Mouse (Mus musculus) liver (tissue): ENCODE measurements around the gene Ttc9b.
A peak's percentile ranks its signal among the peaks of the same experiment; 100 is the strongest.
"Not testable (repeated sequence)": the region's sequence is repeated elsewhere in the genome, so short reads cannot be mapped to it uniquely, and the experiment has no call there.

Experiments
- DNase-seq: peaks from one replicate; pipeline ENCODE4 v3.0.0-alpha.2; 2020; ENCODE audit warnings: mixed read lengths

Gene Ttc9b

DNA sequence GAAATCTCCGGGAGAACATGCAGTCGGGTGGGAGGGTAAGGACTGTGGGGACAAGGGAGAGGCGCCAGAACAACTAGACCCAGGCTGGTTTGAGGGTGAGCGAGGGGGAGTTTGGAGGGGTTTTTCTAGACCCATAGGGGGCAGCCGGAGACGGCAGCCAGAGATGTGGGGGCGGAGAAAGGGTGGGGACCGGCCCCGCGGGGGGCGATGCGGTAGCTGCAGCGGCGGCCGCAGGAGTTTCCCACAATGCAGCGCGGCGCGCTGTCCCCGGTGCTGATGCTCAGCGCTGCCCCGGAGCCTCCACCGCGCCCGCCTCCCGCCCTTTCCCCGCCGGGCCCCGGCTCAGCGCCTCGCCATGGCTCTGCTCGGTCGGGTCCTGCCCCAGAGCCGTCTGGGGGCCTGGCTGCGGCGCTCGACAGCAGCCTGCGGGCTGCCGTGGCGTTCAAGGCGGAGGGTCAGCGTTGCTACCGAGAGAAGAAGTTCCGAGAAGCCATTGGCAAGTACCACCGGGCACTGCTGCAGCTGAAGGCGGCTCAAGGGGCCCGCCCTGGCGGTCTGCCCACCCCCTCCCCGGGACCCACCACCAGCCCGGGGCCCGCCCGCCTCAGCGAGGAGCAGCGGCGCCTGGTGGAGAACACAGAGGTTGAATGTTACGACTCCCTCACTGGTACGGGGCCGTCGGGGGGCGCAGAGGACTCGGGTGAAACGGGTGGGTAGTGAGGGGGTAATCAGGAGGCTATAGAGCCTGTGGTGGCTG lies at the start of gene Ttc9b:
TSS of gene Ttc9b (plus strand) at position 235 of the 757 bp plus-strand sequence.
- peak; percentile 38 for DNase-seq

DNA sequence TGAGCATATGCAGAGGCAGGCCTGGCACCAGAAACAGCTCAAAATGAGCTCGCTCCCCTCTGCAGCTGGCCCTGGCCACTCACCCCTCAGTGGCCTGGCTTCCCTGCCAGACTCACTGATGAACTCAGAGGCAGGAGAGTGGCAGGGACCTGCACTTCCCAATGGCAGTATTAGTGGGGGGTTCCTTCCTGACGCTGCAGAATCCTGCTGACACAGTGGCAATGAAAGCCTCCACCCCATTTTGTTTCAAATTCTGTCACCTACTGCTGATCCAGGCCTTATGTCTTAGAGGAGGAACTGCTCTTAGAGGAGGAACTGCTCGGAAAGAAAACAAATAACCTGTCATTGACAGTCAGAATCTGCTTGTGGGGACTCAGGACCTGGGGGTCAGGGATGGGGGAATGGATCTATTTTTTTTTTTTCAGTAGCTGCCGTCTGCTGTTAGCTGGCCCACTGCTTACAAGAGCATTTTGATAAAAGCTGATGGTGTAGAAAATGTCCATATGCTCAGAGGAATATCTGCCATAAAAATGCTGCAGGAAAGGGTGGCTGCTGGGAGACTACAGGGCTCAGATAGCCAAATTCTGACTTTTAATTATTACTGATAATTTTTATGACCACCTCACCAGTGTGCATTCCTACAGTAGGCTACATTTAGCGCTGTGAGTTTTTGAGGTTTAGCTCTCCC lies 48.9 kb upstream of the Ttc9b start:
- no peak for DNase-seq

DNA sequence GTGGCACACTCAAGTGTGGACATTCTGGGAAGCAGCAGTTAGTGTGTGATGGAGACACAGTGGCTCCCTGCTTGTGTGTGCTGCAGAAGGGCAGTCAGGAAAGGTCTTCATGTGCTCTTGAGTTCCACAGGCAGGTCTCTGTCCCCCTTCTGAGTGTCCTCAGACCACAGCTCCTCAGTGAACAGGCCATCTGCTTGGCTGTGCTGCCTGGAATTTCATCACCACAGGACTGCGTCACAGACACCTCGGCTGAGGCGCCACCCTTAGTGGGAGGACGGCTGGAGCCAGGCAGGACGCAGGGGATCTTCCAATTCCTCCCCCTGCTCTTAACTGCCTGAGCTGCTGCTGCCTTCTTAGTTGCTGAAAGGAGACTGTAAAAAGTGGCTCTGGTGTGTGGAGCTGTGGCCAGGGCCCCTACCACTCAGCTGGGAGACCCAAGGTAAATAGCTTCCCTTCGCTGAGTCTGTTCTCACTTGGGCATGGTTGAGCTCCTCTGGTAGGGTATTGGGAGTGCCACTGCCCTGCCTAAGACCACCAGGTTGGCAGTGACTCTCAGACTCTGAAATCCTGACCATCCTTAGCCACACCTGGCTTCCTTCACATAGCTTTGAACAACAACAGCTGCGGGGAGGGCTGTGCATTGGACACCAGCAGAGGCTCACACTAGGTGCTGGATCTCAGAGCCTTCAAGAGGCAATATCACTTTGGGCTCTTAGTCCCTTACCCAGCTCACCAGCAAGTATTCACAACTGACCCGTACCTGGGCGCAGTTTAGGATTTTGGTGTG lies 48.0 kb upstream of the Ttc9b start:
- DNase-seq: peak; percentile 18

DNA sequence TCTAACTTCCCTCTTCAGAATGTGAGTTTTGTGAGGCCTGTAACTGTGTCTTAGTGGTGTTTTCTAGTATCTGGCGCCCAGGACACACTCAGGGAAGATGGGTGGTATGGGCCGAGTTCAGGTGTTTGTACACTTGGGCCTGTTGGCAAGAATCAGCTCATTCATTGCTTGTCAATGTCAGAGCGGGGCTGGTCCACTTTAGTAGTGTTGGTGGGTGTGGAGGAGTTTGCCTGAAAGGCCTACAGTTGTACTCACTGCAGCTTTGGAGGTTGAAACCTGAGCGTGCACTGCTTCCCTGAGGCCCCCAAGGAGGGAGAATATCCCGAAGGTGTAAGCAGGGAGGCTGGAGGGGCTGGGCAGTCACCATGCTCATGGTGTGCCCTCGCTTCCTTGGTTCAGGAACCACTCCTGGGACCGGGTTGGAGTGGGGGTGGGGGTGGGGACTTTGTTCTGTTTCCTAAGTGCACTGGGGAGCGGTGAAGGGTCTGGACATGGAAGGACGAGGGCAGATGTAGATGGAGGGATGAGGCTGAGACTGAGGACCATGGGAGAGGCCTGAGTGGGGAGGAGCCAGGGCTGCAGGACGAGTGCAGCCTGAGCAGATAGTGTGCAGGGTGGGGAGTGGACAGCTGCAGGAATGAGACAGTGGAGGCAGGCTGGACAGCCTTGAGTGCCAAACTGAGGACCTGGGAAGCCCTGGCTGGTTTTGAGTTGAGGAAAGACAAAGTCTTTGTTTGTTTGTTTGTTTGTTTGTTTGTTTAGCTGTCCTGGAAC lies 47.0 kb upstream of the Ttc9b start:
- DNase-seq: no peak

GRCm38 (mm10) chr7:27607580-27607979 lies 46.1 kb upstream of the Ttc9b start:
- DNase-seq: no peak

- no peak for DNase-seq
These were observed 45.6 kb upstream of the Ttc9b start for GRCm38 (mm10) chr7:27608130-27608529.

DNA sequence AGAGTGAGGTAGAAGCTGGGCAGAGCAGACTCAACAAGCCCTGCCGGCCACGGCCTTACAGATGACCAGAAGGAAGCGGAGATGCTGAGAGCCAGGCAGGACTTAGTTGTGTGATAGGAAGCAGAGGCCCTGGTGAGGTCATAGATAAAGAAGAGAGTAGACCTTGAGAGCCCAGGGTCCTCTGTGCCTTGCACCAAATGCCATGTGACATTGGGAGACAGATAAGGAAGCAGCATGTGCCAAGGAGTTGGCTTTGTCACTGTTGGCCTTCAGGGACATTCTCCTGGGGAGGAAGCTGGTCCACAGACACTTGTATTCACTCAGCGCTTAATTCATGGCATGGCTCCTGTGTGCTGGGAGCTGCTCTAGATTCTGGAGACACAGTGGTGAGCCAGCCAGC lies 44.4 kb upstream of the Ttc9b start:
- no peak for DNase-seq

GRCm38 (mm10) chr7:27609688-27610087 lies 44.0 kb upstream of the Ttc9b start:
- DNase-seq: no peak

DNA sequence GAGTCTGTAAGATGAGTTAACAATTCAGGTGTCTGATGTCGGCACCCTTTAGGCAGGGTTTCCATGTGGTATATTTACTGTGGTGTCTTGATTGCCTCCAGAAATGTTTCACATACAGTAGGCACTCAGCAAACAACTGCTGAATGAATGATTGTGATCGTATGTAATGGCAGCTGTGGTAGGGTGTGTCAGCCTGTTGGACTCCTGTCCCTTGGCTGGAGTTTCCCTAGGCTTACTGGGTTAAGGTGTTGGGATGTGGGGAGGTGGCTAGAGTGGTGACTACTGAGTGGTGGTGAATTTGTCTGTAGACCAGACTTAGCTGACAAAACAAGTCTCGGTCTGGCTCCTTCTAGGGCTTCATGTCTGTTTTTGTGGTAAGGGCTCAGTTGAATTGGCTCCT lies 43.3 kb upstream of the Ttc9b start:
- DNase-seq: no peak

- DNase-seq: no peak
These were observed 42.8 kb upstream of the Ttc9b start for GRCm38 (mm10) chr7:27610871-27611270.

DNA sequence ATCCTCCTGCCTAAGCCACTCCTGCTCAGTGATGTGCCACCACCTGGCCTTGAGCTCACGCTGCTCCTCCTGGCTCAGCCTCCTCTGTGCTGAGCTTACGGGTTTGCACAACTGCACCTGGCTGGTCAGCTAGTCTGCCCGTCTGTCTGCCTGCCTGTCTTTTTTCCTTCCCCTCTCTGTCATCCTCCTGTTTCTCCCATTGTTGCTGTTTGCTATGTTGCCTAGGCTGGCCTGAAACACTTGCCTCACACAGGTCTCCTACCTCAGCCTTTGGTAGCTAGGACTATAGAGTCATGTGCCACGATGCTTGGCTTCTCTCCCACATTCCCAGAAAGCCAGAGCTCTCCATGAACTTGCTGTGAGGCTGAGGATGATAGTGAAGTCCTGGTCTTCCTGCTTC lies 40.8 kb upstream of the Ttc9b start:
- DNase-seq: no peak

DNA sequence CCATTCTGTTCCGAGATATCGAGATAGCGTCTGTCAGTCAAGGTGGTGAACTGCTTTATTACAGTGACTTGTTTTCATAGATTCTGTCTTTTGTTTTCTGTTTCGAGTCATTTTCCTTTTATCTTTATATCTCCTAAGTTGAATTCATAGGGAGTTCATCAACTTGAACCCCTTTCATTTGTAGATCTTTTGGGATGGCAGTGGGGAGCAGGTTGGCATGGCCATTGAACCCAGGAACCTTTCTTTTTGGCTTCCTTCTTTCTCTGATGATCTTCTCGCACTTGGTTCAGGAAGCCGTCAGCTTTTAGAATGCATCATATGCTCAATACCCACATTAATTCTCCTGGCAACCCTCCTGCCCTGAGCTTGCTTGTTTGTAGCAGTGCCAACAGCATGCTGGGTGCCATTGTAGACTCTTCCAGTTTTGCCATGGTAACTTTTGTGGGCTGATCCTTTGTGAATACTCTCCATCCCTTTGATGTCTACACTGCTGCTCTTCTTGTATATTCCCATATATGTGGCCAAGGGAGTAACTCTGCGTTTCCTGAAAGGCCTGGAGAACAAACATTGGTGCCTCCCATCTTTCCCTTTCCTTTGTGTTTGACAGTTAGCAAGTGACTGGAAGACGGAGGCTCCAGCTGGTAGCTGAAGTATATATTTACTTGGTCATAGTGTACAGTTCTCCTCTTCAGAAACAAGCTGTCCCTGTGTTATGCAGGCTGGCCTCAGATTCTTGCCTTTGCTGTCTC lies 39.8 kb upstream of the Ttc9b start:
- DNase-seq: no peak

DNA sequence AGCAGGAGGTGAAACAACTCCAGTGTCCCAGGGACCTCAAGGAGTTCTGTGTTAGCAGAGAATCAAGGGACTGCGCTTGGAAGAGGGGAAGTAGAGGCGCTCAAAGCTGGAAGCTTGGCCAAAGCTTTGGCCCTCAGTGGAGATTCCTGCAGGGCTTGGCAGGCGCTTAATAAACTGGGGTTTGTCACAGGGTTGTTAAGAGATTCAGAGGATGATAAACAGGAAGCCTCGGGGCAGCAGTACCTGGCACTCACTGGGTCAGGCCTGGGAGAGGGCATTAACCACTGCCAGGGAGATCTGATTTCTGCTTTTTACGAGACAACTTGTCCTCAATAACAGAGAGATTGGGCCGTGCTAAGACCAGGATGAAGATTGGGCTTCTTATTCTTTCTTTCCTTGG lies 32.7 kb upstream of the Ttc9b start:
- DNase-seq: no peak

DNA sequence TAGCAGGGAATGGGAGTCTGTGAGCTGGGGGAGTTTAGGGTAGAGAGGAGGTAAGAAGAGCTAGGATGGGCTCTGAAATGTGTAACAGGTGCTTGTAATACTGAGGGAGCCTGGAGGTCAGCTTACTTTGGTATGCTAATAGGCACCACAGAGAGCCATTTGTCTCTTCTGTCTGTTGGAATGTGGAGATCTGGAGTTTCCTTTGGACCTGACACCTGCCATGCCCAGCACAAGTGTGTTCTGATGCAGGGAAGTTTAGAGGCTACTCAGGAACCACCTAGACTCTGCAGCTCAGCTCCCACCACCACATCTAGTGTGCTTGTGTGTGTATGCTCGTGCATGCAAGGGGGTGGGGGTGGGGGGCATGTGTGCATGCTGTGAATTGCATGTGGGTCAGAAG lies 31.5 kb upstream of the Ttc9b start:
- DNase-seq: no peak

GRCm38 (mm10) chr7:27624967-27625366 lies 28.7 kb upstream of the Ttc9b start:
- no peak for DNase-seq

GRCm38 (mm10) chr7:27627707-27628106 lies 26.0 kb upstream of the Ttc9b start:
- no peak for DNase-seq

DNA sequence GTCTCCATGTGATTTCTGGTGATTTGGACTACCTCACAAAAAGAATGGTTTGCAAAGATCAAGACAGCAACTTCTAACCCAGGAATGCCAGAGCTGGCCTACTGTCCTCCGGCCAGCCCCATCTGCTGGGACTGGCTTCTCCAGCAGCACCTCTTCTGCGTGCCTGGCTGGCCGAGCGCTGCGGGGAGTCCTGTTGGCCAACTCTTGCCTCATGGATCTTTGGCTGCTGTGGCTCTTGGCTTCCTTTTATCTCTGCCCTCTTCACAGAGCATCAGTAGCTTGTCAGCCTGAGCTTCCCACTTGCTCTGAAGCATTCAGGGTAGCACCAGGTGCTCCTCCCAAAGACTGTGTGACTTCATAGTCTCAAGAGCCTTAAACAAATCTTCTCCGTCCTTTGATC lies 25.5 kb upstream of the Ttc9b start:
- DNase-seq: no peak

DNA sequence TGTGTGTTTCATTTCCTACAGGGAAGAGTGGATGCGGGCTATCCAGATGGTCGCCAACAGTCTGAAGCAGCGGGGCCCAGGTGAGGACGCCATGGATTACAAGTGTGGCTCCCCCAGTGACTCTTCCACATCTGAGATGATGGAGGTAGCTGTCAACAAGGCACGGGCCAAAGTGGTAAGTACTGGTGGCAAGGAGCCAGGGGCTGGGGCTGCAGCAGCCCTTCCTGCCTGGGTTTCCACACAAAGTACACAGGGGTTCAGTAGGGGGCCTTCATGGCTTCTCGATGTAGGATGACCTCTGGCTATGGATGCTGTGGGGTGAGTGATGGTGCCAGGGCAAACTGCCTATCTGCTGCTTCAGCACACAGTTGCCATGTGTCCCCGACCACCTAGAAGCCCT lies 24.9 kb upstream of the Ttc9b start:
- DNase-seq: not testable (repeated sequence)

GRCm38 (mm10) chr7:27631439-27631838 lies 22.3 kb upstream of the Ttc9b start:
- DNase-seq: no peak

DNA sequence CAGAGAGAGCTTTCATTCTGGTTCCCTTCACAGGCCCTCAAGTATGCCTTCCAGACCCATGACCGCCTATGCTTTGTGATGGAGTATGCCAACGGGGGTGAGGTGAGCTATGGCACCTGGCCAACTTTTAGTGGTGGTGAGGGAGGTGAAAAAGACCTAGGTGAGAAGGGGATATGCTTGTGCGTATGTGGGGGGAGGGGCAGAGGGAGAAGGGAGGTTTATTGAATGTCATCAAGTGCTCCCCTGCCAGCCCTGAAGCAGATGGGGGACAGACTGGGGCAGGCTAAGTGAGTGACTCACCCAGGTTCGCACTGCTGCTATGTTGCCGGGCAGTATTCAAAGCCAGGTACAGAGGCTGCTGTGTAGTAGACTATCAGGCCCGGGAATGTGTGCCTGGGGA lies 20.5 kb upstream of the Ttc9b start:
- no peak for DNase-seq

DNA sequence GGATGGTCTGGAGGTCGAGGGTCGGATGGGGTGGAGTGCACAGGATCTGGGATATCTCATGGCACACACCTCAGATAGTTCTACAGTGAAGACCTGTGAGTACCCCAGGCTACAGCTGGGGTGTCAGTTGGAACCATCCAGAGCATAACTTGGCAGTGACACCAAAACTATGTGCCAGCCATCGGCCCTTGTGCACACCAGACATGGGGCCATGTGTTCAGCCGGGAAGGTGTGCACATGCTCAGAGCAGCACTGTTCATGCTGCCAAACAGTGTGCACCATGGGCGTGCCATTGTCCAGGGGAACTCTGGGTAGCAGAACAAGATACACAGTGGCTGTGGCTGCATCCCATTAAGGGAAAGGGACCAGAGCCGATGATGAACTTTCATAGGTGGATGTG lies 19.0 kb upstream of the Ttc9b start:
- DNase-seq: no peak

GRCm38 (mm10) chr7:27635094-27635493 lies 18.6 kb upstream of the Ttc9b start:
- DNase-seq: not testable (repeated sequence)
